Mouse (Mus musculus): Measurements from ENCODE around the gene Olfr1217.
"Not testable (repeated sequence)": the region's sequence is repeated elsewhere in the genome, so short reads cannot be mapped to it uniquely, and the experiment has no call there.

Olfr1217 gene

GRCm38 (mm10) chr2:89031965-89032364 is at the start of gene Olfr1217:
Gene Olfr1217, minus strand, starts transcription at chr2:89032065.
- DNase-seq (ENCODE audit: low spot score): no peak

GRCm38 (mm10) chr2:89081487-89081886 is 49.6 kb upstream of the Olfr1217 start:
- DNase-seq (ENCODE audit: low spot score): no peak

- no peak for DNase-seq (ENCODE audit: low spot score)
Observed at GRCm38 (mm10) chr2:89061087-89061486, 29.2 kb upstream of the Olfr1217 start, which contains the start of gene Olfr1218. Gene Olfr1218, minus strand, starts transcription at chr2:89061187.

GRCm38 (mm10) chr2:89021436-89021835 is 10.4 kb downstream of the Olfr1217 start:
- not testable (repeated sequence) for DNase-seq (ENCODE audit: low spot score)

GRCm38 (mm10) chr2:89018240-89018639 is 13.6 kb downstream of the Olfr1217 start, which contains the start of gene Olfr1216:
Gene Olfr1216, minus strand, starts transcription at chr2:89018340.
- no peak for DNase-seq (ENCODE audit: low spot score)

- no peak for DNase-seq (ENCODE audit: low spot score)
Observed at GRCm38 (mm10) chr2:89006873-89007272, 25.0 kb downstream of the Olfr1217 start, which contains the start of gene Olfr1215. Gene Olfr1215, minus strand, starts transcription at chr2:89006973.

GRCm38 (mm10) chr2:88992553-88992952 is 39.3 kb downstream of the Olfr1217 start, which contains the start of gene Olfr1214:
Gene Olfr1214, minus strand, starts transcription at chr2:88992653.
- no peak for DNase-seq (ENCODE audit: low spot score)

- no peak for DNase-seq (ENCODE audit: low spot score)
Observed at GRCm38 (mm10) chr2:88980181-88980580, 51.7 kb downstream of the Olfr1217 start, which contains the start of gene Gm13762. Gene Gm13762, minus strand, starts transcription at chr2:88980281.
